17 mouse cellular contexts compared by ENCODE assay signal in the genomic region with DNA sequence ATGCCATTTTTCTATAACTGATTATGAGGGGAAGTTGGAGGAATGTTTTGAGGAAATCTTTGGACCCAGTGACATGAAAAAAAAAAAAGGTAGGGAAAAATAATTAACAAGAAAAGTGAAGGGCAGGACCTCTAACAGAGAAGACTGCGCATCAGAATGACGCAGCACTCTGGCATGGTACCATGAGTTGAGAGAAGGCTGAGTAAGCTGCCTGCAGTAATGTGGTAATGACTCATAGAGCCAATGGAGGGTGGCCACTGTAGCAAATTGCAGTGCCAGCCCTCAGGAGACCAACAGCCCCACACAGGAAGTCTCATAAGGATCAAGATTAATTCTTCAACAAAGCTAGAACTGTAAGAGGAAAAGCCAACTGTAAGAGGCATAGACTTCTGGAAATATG.
DNase-seq lines count a peak whose midpoint lies in the region; ATAC-seq lines count a peak whose summit lies in the region.
"Had no signal": no experiment of that assay in that cellular context is flagged by ENCODE, and none has a peak within 500 bp of the region (broad histone marks: within the 10 kb centered on the region; RNA-seq: fewer than 3 reads in every experiment).

No protein-coding gene starts in this region.

- DNase-seq in heart, adult 11 months = peak; percentile 53
- no peak for DNase-seq in heart, adult 9 months (ENCODE audit: low spot score in 2 of 2)
- DNase-seq in 416B (ENCODE audit: low read depth) = peak; percentile 49
- peak; percentile 5 for DNase-seq in adrenal gland, postnatal 10 days
- peak; percentile 3 for DNase-seq in kidney, postnatal 14 days
- DNase-seq in right cerebral cortex, postnatal 10 days (ENCODE audit: low spot score in 2 of 2) = no peak
- DNase-seq in right cerebral cortex, adult 2 months (ENCODE audit: low spot score in 2 of 2) = no peak
- DNase-seq: cerebellum, adult 9-10 months; heart, postnatal 36 days; lung, adult 2 months; lung, postnatal 36 days; thymus, adult 2 months had no signal

- ATAC-seq in cerebellum, adult (ENCODE audit: insufficient number of reproducible peaks, low FRiP score, low TSS enrichment) = no peak
- ATAC-seq: forebrain, embryonic 13.5 days; intestine, embryonic 15.5 days; liver, embryonic 12.5 days; midbrain, embryonic 16.5 days had no signal

Comparison
In these comparisons a context has a peak if more than half of its experiments do, and no peak if none do; other contexts are left out.
1. DNase-seq: peak in heart, adult 11 months (single experiment), 416B (single experiment), adrenal gland, postnatal 10 days (single experiment) and kidney, postnatal 14 days (single experiment); none in heart, adult 9 months (0 of 2), right cerebral cortex, postnatal 10 days (0 of 2) and right cerebral cortex, adult 2 months (0 of 2).